Mouse (Mus musculus): ENCODE measurements around the gene Gm11634.
A peak's percentile ranks its signal among the peaks of the same experiment; 100 is the strongest.
"Not testable (repeated sequence)": the region's sequence is repeated elsewhere in the genome, so short reads cannot be mapped to it uniquely, and the experiment has no call there.

The Gm11634 gene

DNA sequence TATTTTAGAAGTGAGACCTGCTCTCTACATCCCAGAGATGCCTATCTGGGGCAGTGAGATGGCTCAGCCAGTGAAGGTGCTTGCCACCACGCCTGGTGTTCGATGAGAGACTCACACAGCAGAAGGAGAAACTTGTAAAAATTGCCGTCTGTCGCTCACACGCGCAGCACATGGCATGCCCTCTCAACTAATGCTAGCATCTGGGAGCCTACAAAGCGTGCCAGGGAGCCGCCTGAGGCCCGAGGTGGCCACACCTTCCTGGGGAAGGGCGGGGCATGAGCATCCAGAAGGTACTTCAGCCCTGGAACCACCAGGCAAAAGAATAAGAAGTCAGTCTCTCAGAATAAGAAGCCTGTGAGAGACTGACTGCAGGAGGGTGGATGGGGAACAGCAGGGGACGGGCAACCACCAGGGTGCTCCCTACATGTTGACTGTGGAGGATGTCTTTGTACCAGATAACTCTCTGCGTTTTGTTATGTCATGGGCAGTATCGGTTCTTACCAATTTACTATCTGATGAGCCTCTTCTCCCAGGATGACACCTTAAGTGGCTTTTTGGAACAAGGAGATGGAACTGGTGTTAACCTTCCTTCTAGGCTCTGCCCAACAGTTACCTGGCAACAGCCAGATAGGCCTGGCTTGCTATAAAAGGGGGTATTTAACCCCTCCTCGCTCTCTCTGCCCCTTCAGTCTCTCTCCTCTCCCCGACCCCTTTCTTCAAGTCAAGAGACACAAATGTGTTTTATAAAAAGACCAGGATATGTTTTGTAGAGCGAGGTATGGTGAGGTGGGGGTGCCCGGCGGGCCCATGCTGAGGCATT lies 18.1 kb upstream of the Gm11634 start:
- DNase-seq, result peak; percentile 63 to 67

DNA sequence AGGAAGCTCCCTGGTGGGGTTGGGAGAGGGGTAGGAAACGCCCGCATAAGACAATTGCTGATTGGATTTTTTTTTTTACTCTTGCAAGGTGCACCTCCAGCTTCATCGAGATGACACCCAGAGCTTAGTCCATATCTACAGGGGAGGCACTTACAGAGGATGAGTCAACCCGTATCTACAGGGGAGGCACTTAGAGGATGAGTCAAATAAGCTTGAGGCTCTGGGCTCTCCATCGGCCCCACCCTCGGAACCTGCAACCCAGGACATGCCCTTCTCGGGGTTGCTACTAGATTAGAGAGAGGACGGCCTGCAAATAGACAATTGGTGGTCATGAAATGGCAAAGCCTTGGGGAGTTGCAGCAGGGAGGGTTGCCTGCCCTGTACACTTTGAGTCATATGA lies 17.0 kb upstream of the Gm11634 start:
- DNase-seq, result no peak

DNA sequence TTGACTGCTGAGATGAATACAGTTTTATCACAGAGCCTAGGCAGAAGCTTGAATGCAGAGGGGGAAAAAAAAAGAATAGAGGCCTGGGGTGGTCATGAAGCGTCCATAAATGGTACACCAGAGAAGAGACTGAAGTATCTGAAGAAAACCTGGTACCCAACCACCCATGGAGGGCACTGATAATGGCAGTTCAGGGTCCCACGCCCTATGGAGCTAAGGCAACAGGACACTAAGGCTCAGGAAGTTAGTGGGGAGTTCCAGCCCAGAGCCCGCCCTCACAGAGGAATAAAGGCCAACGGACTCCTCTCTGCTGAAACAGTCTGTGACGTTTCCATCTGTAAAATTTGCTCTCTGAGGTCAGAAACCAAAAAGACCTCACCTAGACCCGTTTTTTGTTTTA lies 16.3 kb upstream of the Gm11634 start:
- no peak for DNase-seq

DNA sequence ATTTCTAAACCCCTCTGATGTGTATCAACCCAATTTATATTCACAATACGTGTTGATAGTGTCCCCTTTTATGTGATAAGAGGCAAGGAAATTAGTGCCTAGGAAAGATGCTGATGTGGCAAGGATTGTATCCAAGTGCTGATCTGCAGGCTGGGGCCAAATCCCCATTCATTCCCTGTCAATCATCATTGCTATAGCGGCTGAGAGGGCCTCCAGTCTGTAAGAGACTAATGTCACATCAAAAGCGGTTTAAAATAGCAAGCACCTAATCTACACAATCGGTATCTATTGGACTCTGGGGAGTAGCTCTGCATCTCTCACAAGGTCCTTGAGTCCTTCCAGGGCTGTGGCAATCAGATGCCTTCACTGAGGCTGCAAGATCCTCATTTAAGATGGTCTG lies 15.1 kb upstream of the Gm11634 start:
- no peak for DNase-seq

DNA sequence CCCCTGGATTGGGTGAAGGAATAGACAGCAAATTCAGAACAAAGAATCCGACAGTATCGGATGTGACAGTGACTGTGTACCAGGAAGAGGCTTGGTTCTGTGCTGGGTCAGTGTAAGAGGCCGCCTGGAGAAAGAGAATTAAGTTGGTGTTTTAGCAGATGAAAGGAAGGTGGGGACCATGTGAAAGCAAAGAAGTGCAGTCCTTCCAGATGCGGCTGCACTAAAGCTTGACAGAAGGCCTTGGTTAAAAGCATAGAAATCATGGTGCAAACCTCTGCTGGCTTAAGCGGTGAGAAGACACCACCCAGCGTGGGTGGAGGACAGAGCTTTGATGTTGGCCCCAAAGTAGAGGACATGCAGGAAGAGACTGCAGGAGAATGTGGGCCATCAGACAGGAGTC lies 14.5 kb upstream of the Gm11634 start:
- DNase-seq, result no peak

DNA sequence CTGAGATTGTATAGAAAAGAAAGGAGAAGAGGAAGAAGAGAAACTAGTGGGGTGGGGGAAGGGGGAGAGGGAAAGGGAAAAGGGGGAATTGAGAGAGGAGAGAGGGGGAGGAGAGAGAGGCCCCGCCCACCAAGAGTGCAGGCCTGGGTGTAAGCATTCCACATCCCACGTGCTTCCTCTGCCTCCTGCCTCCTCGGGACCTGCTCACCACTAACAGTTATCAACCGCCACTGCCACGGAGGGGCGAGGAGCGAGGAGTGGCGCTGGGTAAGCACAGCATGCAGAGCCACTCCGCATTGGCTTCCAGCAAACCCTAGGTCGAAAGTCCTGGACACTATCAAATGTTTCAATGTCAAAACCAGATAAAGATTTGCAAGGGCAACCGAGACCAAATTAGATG lies 11.4 kb upstream of the Gm11634 start:
- DNase-seq, result no peak

DNA sequence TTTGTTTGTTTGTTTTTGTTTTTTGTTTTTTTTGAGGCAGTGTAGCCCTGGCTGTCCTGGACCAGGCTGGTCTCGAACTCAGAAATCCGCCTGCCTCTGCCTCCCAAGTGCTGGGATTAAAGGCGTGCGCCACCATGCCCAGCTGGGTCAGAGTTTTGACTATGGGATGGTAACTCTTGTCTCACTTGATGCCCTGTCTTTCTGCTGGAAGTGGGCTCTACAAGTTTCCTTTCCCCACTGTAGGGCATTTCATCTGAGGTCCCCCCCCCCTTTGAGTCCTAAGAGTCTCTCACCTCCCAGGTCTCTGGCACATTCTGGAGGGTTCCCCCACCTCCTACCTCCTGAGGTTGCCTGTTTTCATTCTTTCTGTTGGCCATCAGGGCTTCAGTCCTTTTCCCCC lies 8.1 kb upstream of the Gm11634 start:
- DNase-seq, result not testable (repeated sequence)

DNA sequence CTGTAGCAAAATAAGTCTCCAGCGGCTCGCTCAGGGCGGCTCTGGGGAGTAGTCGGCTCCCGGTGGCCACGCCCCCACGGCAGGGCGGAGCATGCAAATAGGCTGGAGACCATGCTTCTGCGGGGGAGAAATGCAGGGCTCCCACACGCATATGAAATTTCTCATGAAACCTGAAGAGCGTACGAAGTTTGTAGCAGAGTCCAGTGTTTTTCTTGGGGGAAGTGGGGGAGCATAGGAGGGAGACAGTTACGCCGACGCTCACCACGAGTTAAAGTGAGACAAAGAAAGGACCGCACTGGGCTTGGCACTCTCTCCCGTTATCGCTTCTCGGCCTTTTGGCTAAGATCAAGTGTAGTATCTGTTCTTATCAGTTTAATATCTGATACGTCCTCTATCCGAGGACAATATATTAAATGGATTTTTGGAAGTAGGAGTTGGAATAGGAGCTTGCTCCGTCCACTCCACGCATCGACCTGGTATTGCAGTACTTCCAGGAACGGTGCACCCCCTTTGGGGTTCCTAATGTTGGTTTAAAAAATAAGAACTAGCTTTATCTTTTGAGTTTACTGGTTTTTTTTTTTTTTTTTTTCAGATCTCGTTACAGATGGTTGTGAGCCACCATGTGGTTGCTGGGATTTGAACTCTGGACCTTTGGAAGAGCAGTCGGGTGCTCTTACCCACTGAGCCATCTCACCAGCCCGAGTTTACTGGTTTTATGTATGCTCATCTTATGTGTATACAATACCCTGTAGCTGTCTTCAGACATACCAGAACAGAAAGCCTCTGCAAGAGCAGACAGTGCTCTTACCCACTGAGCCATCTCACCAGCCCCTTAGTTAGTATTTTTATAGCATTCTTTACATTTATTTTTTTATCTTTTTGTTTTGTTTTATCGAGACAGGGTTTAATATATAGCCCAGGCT lies 5.7 kb upstream of the Gm11634 start:
- peak; percentile 80 to 85 for DNase-seq

DNA sequence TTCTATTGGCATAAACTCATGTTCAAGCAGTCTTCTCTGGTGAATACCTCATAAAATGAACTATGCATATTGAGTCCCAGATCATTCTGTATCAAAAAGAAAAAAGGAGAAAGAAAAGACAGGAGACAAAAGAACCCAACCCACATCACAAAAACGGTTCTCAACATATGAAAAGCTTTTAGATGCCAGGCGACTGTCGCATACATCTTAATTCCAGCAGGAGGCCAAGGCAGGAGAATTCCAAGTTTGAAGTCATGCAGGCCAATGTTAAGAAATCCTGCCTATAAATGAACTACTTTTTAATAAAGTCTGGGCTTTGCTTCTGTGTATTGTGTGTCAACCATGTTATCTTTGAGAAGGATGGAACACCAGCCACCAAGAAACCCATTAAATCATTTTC lies 5.1 kb upstream of the Gm11634 start:
- no peak for DNase-seq

DNA sequence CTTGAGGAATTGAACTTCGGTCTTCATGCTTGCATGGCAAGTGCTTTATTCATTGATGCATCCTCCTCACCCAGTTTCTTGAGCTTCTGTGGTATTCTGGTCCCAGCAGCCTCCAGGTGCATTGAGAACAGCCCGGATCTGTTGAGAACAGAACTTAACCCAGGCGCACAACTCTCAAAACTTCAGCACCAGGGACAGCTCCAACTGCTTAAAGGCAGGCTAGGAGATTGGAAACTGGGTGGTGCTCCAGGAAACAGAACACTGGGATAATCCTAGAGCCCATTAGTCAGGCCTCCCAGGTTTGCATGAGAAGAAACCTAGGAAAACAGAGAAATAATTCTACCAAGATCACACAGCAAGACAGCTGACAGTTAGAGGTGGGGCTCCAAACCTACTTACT lies 3.4 kb upstream of the Gm11634 start:
- DNase-seq, result no peak

DNA sequence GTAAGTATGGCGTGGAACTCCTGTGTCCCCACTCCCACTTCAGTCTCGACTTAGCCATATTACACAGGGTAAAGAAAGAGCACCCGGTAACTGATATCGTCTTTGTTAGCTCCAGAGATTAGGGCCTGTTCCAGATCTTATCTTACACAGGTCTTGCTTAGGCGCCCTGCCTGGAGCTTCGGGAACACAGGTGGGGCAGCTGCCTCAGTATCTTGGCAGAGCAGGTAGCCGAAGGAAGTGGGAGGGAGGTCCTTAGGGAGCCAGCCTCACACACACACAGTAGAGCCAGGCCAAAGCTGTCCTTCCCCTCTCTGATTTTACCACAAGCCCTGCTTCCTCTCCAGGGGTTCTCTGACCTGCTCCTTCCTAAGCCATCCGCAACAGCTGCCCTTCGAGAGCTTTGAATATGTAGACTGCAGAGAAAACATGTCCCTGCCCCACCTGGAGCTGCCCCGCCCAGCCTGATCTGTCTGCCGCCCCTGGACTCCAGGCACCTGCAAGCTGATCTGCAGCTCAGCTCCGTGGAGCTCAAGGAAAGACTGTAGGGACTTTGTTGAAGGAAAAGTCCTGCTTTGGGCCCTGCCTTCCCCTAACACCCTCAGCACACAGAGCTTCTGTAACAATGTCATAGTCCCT lies 8.9 kb downstream of the Gm11634 start:
- no peak for DNase-seq

DNA sequence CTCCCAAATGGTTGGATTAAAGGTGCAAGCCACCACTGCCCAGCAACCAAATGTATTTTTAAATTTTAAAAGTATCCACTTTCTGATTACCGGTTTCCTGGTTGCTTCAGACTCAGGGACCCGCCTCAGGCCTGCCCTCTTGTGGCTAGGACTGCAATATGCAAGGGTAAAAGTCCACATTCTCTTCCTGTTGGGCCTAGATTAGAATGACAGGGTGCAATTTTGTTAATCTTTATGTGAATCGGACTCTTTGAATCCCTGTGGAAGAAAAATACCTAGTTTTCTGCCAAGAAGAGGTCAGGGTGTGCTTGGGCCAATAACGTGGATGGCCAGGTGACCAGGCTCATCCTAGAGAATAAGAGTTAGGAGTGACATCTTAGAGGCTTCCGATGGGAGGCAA lies 9.6 kb downstream of the Gm11634 start:
- peak; percentile 69 to 74 for DNase-seq

DNA sequence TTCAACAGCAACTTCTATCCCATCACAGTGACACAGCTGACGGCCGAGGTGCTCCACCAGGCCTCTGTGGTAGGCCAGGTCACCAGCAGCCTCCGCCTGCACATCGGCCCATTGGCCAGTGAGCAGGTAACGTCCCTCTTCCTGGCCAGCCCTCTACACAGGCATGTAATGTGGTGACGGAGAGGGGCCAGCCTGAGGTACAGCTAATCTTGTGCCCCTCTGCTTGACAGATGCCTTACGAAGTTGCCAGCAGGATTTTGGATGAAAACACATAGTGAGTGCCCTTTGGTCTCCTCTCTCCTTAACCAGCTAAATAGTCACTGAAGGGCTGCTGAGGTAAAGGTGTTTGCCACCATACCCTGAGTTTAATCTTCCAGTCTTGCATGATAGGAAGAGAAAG lies 10.2 kb downstream of the Gm11634 start:
- DNase-seq, result no peak

DNA sequence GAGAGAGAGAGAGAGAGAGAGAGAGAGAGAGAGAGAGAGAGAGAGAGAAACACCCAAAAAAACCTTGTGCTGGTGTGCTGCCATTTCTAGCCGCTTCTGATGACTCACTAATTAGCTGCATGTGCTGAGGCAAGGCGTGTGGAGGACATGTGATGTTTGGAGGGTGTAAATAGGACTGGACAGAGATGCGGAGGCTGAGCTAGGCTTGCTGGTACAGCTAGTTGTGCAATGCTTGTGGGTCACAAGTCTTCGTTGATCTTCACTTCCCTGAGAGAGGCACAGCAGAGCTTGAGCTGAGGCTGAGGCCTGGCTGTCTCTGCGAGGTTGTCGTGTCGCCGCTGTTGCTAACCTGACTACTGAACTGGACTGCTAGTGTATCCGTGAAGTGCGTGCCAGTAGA lies 11.4 kb downstream of the Gm11634 start:
- no peak for DNase-seq

DNA sequence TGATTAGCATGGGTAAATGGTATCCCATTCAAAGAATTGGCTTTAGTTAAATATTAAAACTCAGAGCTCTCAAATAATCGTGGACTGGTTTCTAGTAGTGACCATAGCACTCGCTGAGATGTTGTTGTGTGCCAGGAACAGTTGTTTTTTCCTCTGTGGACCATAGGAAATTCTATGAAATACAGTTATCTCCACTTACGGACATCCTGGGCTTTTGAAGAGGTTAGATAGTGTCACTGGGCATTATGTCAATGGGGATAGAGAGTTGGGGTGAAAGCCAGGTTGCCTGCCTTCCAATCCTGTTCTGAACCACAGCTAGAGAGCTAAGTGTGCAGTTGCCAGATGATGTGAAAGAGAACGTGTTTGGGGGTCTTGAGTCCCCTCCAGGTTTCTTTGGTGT lies 13.3 kb downstream of the Gm11634 start:
- no peak for DNase-seq

DNA sequence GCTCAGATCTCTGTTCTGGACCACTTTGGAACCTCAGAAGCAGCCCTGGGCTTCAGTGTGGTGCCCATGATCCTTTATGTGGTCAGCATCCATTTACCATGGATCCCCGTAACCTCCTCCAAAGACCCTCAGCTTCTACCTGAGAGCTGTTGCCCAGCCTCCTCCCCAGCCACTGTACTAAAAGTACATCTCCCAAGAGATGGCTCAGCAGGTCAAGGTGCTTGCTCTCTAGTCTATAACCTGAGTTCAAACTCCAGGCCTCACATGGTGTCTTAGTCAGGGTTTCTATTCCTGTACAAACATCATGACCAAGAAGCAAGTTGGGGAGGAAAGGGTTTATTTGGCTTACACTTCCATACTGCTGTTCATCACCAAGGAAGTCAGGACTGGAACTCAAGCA lies 14.0 kb downstream of the Gm11634 start:
- DNase-seq, result not testable (repeated sequence)

DNA sequence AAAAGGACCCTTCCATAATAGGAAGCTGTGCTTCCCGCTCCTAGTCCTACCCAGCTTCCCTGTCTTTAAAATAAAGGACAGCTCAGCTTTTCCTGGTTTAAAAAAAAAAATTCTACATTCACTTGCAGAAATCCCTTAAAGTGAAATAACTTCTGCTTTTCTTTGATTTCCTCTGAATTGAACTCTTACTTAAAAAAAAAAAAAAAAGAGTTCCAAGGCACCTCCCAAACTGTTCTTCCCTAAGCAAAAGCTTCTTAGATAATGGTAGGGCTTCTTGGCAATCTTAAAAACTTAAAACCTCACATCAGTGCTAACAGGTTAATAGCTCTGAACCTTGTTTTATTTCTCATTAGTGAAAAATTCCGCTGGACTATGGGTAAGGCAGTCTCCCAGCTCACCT lies 15.9 kb downstream of the Gm11634 start:
- DNase-seq, result no peak

DNA sequence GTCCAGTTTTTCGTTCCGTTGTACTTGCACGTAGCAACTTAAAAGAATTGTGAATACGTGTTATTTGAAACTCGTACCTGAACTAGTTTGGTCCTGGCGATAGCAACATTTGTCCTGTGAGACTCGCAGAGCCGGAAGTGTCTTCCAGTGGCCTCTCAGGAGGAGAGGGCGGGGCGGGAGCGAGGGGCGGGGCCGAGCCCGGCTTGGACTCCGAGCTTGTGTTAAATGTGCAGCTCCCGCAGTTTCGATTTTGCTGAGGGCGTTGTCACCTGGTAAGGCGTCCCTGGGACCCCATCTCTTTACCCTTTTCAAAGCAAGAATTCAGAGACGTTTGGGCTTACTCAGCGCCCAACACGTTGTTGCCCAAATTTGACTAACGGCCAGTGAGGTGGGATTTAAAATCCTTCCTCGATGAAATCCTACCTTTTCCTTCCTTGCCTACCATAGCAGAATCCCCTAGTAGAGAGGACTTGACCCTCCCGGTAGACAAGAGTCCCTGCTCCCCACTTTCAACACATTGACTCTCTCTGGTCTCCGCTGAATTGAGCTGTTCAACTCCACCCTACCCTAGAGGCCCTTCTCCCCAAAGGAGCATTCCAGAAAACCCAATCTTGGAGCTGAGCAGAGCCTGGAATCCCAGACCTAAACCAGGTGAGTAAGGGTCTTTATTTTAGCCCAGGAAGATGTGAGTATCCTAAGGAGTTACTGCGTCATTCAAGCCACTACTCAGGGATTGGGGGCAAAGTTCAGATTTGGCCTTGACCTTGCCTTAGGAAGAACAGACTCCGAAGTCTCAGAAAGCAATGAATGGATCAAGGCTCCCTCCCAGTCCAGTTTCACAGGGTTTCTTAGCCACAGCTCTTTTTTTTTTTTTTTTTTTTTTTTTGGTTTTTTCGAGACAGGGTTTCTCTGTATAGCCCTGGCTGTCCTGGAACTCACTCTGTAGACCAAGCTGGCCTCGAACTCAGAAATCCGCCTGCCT lies 16.7 kb downstream of the Gm11634 start, which contains the start of gene Tmem106a:
Gene Tmem106a, plus strand, starts transcription at position 189 of the 982 bp plus-strand sequence.
- DNase-seq, result peak; percentile 45 to 58

DNA sequence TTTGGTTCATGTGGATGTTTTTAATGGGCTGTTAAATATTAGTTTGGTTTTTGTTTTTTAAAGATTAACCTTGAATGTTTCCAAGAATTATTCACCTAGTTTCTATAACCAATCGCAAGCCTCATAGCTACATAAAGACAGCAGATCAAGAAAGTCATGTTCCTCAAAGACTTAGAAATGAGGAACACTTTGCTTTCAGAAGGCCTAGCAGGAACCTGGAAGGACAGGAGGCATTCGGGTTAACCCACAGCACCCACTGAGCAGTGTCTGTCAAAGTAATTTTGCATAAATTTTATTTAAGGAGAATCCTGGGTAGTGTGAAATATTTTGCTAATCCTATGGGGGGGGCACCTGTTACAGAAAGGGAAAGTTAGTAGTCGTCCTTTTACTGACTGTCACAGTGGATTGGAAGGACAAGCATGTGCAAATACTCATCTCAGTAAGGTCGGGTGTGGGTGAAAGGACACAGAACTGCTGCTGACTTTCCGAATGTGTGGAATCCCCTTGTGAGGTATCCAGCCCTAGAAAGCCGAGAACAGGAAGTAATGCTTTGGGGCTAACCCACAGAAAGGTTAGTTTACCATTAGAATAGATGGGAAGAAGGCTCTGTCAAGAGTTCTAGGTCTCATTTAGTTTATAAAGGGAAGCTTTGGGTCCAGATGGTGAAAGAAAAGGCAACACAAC lies 17.8 kb downstream of the Gm11634 start:
- DNase-seq, result no peak

DNA sequence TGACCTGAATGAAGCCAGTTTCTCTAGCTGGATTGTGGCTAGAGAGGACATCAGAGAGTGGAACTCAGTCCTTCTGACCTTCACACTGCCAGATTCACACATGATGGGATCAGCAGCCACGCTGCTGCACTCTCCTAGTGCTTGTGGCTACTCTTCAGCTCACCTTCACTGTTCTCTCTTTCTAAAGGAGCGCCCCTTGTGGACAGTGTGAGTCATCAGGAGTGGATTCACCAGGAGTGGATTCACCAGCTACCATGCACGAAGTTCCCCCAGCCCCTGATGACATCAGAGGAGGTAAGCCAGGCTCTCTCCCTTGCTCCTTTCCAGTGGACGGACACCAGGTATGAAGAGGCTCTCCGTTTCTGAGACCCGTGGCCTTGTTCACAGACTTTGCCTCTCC lies 22.9 kb downstream of the Gm11634 start:
- DNase-seq, result peak in 1 of 2 experiments; percentile 34

DNA sequence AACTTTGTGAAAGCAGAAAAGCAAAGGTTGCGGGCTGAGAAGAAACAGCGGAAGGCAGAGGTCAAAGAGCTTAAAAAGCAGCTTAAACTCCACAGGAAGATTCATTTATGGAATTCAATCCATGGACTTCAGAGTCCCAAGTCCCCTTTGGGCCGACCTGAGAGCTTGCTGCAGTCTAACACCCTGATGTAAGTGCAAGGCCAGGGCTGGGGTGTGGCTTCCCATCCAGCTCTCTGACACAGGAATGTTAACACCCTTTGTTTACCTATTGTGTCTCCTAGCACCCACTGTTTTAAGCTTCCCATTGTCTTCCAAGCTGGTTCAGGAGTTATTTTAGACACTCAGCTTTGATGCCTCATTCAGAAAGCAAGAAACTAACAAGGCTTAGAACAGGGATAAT lies 30.6 kb downstream of the Gm11634 start:
- DNase-seq, result no peak

DNA sequence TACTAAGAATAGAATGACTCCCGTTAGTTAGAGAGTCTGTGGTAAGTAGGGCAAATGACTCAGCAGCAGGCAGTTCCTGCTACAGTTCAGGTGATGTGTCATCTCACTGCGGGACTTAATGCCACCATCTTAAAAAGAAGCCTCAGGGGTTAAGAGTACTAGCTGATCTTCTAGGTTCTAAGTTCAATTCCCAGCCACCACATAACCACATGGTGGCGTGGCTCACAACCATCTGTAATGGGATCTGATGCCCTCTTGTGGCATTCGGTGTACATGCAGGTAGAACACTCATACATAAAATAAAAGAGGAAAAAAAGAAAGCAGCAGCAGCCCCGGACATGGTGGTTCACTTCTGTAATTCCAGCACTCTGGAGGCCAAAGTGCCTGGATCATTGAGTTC lies 36.7 kb downstream of the Gm11634 start:
- DNase-seq, result peak; percentile 69 to 76
